Mouse (Mus musculus) neural tube, embryonic 13.5 days (tissue): ENCODE measurements around the gene Park7. TPM values are rescaled to one million over a fixed set of nuclear protein-coding genes. Genes with fewer than 3 reads are reported as not detected.
"Not testable (repeated sequence)": the region's sequence is repeated elsewhere in the genome, so short reads cannot be mapped to it uniquely, and the experiment has no call there.

Source experiments
- ATAC-seq: fragments of 200-750 bp; cut with Nextera tagmentation; 2 replicates; pipeline ENCODE4 v1.8.0; 2017; ENCODE audit warnings: low read depth, mild to moderate bottlenecking, moderate TSS enrichment, moderate library complexity
- H3K27ac ChIP-seq: fragments of 300-500 bp; sonication (generic); replicated peaks from 2 replicates; pipeline ENCODE4 v1.5.1; 2015; ENCODE audit warnings: moderate library complexity, mild to moderate bottlenecking, inconsistent platforms
- H3K27me3 ChIP-seq: fragments of 300-500 bp; sonication (generic); 2 replicates; pipeline ENCODE4 v1.6.1; 2015; ENCODE audit warnings: mild to moderate bottlenecking, inconsistent platforms
- H3K36me3 ChIP-seq: fragments of 300-500 bp; sonication (generic); 2 replicates; pipeline ENCODE4 v1.6.1; 2015; ENCODE audit warnings: mild to moderate bottlenecking, inconsistent platforms
- H3K4me1 ChIP-seq: fragments of 300-500 bp; sonication (generic); replicated peaks from 2 replicates; pipeline ENCODE4 v1.6.1; 2015; ENCODE audit warnings: inconsistent platforms
- H3K4me2 ChIP-seq: fragments of 300-500 bp; sonication (generic); 2 replicates; pipeline ENCODE4 v1.6.1; 2015; ENCODE audit warnings: inconsistent platforms, mild to moderate bottlenecking, moderate library complexity
- H3K4me3 ChIP-seq: fragments of 300-500 bp; sonication (generic); 2 replicates; pipeline ENCODE4 v1.5.1; 2015; ENCODE audit warnings: mild to moderate bottlenecking, inconsistent platforms
- H3K9ac ChIP-seq: fragments of 300-500 bp; sonication (generic); 2 replicates; pipeline ENCODE4 v1.6.1; 2015; ENCODE audit warnings: moderate library complexity, mild to moderate bottlenecking, inconsistent platforms
- H3K9me3 ChIP-seq: fragments of 300-500 bp; sonication (generic); 2 replicates; pipeline ENCODE4 v1.6.1; 2016; ENCODE audit warnings: inconsistent platforms
- WGBS: fragments of 180-500 bp; shearing (Covaris S2); methylation state at CpG from one replicate; pipeline ENCODE4 v1.1.7; 2015; 5-methylcytosine and 5-hydroxymethylcytosine counted together
- polyA plus RNA-seq: library from polyadenylated mRNA; unstranded; fragments of >200 nt; fragmentation: Nextera tagmentation; extraction: Ambion mirVana; gene quantifications from 2 replicates; pipeline ENCODE4 v1.2.1, GENCODE M21; 2015

Gene Park7
- polyA plus RNA-seq, 1 experiment from 2014 or later: 369 TPM

DNA sequence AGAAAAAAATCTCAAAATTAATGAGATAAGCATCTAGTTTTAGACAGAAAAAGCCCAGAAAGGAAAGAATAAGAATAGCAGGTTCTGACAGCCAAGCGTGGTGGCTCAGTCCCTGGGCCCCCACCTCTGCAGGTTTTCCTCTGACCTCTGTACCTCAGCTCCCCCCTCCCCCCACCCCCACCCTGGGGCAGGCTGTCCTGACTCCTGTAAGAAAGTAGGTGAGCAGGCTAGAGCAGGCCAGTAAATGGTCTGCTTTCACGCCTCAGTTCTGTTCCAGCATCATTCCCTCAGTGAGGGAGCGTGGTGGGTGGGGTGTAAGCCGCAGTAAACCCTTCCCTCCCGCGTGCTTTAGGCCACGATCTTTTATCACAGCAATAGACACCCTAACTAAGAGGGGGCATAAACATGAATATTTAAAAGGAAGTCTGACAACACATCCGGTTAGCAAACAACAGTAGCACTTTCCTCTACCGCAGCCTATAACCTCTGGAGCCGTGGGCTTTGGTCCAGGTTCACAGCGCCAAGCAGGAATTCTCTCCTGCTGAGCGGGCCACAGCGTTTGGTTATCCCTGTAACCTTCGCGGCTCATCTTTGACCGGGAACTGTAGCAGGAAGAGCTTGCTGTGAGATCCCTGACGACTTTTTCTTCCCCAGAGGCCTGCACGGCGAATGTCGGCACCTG lies 24.8 kb downstream of the Park7 start:
- Histone ChIP-seq H3K36me3 (no peaks in the 10 kb centered on the region), H3K27ac (0 out of 2 replicates have a peak overlapping the region, but pooled peaks have one; percentile 14), H3K4me3 (no peak overlapping the region), H3K9me3 (no peaks in the 10 kb centered on the region), H3K9ac (no peak overlapping the region), H3K27me3 (no peaks in the 10 kb centered on the region), H3K4me1 (peaks cover 16% of the 10 kb centered on the region), H3K4me2 (peak overlapping the region; percentile 35)
- ATAC-seq: no peak
- WGBS: 42% methylated on average over 20 of the region's 20 CpGs

GRCm38 (mm10) chr4:150888492-150888891 lies 25.7 kb downstream of the Park7 start:
- Histone ChIP-seq H3K27me3 (no peaks in the 10 kb centered on the region), H3K4me2 (no peak overlapping the region), H3K27ac (no peak overlapping the region), H3K36me3 (no peaks in the 10 kb centered on the region), H3K4me1 (peaks cover 16% of the 10 kb centered on the region), H3K9me3 (no peaks in the 10 kb centered on the region), H3K4me3 (no peak overlapping the region), H3K9ac (no peak overlapping the region)
- WGBS: 82% methylated on average over 4 of the region's 4 CpGs
- ATAC-seq: no peak

GRCm38 (mm10) chr4:150887903-150888302 lies 26.3 kb downstream of the Park7 start:
- WGBS: 91% methylated on average over 5 of the region's 5 CpGs
- Histone ChIP-seq H3K27me3 (no peaks in the 10 kb centered on the region), H3K4me3 (no peak overlapping the region), H3K36me3 (no peaks in the 10 kb centered on the region), H3K9me3 (no peaks in the 10 kb centered on the region), H3K4me2 (no peak overlapping the region), H3K4me1 (peaks cover 16% of the 10 kb centered on the region), H3K9ac (no peak overlapping the region), H3K27ac (no peak overlapping the region)
- no peak for ATAC-seq

- WGBS: 85% methylated on average over 5 of the region's 5 CpGs
- no peak for ATAC-seq
- H3K27me3 ChIP-seq: no peaks in the 10 kb centered on the region
- no peak overlapping the region for H3K9ac ChIP-seq
- H3K4me1 ChIP-seq: no peaks in the 10 kb centered on the region
- H3K4me3 ChIP-seq: no peak overlapping the region
- peaks cover 12% of the 10 kb centered on the region; the same call in 1 of the 2 replicates for H3K36me3 ChIP-seq
- no peak overlapping the region for H3K27ac ChIP-seq
- peaks cover 28% of the 10 kb centered on the region for H3K9me3 ChIP-seq
- H3K4me2 ChIP-seq: no peak overlapping the region
Observed at GRCm38 (mm10) chr4:150882632-150883031, 31.6 kb downstream of the Park7 start.

- Histone ChIP-seq H3K27ac (no peak overlapping the region), H3K4me1 (no peaks in the 10 kb centered on the region), H3K4me3 (no peak overlapping the region), H3K36me3 (peaks cover 12% of the 10 kb centered on the region; the same call in 1 of the 2 replicates), H3K4me2 (no peak overlapping the region), H3K9me3 (peaks cover 28% of the 10 kb centered on the region), H3K27me3 (no peaks in the 10 kb centered on the region), H3K9ac (no peak overlapping the region)
- WGBS: 89% methylated on average over 5 of the region's 5 CpGs
- no peak for ATAC-seq
Observed at GRCm38 (mm10) chr4:150880364-150880763, 33.9 kb downstream of the Park7 start.

DNA sequence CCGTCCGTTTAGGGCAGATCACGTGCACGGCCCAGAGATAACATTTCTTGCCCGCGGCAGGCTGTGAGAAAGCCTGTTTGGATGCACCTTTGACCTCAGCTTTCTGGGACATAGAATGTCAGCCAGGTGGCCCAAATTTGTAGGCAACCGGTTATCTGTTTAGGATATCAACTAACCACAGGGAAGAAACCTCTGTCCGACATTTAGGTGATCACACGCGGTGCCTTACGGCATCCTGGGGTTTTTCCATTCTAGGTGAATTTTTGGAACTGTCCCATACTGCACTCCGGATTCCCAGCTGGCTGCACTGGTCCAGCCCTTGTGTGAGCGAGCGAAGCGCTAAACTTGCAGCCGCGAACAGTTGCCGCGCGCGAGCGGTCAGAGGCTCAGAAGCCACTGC lies 34.6 kb downstream of the Park7 start:
- no peak overlapping the region for H3K4me3 ChIP-seq
- WGBS: 96% methylated on average over 22 of the region's 22 CpGs
- H3K27ac ChIP-seq: no peak overlapping the region
- peaks cover 12% of the 10 kb centered on the region; the same call in 1 of the 2 replicates for H3K36me3 ChIP-seq
- no peaks in the 10 kb centered on the region for H3K27me3 ChIP-seq
- H3K9ac ChIP-seq: no peak overlapping the region
- no peak for ATAC-seq
- peaks cover 28% of the 10 kb centered on the region for H3K9me3 ChIP-seq
- no peaks in the 10 kb centered on the region for H3K4me1 ChIP-seq
- no peak overlapping the region for H3K4me2 ChIP-seq

GRCm38 (mm10) chr4:150875393-150875792 lies 38.8 kb downstream of the Park7 start:
- Histone ChIP-seq H3K36me3 (peaks cover 12% of the 10 kb centered on the region; the same call in 1 of the 2 replicates), H3K4me1 (peaks cover 19% of the 10 kb centered on the region), H3K4me3 (no peak overlapping the region), H3K27ac (no peak overlapping the region), H3K9ac (no peak overlapping the region), H3K9me3 (peaks cover 24% of the 10 kb centered on the region), H3K4me2 (no peak overlapping the region), H3K27me3 (no peaks in the 10 kb centered on the region)
- no peak for ATAC-seq
- WGBS: 85% methylated on average over 10 of the region's 10 CpGs

DNA sequence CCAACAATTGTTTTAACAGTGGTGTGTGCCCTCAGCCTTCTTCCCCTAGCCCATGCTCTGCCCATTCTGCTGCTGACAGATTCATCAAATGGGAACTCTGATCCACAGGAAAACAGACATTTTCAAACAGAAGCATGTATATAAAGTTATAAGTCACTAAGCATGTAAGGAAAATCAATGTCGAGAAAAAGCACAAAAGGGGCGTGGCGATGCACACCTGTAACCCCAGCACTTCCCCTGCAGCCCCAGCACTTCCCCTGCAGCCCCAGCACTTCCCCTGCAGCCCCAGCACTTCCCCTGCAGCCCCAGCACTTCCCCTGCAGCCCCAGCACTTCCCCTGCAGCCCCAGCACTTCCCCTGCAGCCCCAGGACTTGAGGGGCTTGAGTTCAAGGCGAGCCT lies 39.8 kb downstream of the Park7 start:
- not testable (repeated sequence) for ATAC-seq, H3K27me3 ChIP-seq, H3K4me3 ChIP-seq, H3K4me2 ChIP-seq, H3K9ac ChIP-seq, H3K27ac ChIP-seq
- Histone ChIP-seq H3K9me3 (peaks cover 14% of the 10 kb centered on the region), H3K36me3 (peaks cover 11% of the 10 kb centered on the region; the same call in 1 of the 2 replicates), H3K4me1 (peaks cover 25% of the 10 kb centered on the region)
- WGBS: 81% methylated on average over 4 of the region's 4 CpGs

GRCm38 (mm10) chr4:150872681-150873080 lies 41.6 kb downstream of the Park7 start:
- Histone ChIP-seq H3K4me2 (no peak overlapping the region), H3K27me3 (no peaks in the 10 kb centered on the region), H3K9me3 (no peaks in the 10 kb centered on the region), H3K9ac (no peak overlapping the region), H3K36me3 (peaks cover 15% of the 10 kb centered on the region), H3K27ac (peak overlapping the region; percentile 77), H3K4me1 (peaks cover 27% of the 10 kb centered on the region), H3K4me3 (no peak overlapping the region)
- no peak for ATAC-seq
- WGBS: 87% methylated on average over 8 of the region's 8 CpGs

DNA sequence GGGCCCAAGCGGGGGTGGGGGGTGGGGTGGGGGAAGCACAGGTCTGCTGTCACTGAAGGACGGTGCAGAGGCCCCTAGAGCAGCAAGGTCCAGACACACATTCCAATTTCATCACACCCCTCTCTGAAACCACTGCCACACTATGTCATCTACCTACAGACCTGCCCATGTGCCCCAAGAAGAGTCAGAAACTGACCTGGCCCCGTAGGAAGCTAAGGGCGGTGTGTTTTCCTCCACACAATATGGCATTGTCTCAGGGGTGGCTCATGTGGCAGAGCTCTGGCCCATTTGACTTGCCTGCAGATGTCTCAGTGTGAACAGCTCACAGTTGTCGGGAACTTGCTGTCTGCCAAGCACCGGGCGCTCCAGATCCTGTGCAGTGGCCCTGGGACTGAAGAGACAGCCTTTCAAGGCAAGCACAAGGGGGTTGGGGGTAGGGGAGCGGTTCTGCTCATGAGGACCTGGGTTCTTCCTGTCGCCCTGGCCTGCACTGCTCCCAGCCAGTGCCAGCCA lies 42.0 kb downstream of the Park7 start:
- H3K9ac ChIP-seq: peak overlapping the region; percentile 45; the same call in 1 of the 2 replicates
- peak; percentile 45 for ATAC-seq
- peak overlapping the region; percentile 77 for H3K27ac ChIP-seq
- peaks cover 27% of the 10 kb centered on the region for H3K4me1 ChIP-seq
- H3K36me3 ChIP-seq: peaks cover 20% of the 10 kb centered on the region
- no peak overlapping the region for H3K4me2 ChIP-seq
- no peaks in the 10 kb centered on the region for H3K9me3 ChIP-seq
- no peaks in the 10 kb centered on the region for H3K27me3 ChIP-seq
- H3K4me3 ChIP-seq: no peak overlapping the region
- 36% methylated on average over 9 of the region's 9 CpGs for WGBS

GRCm38 (mm10) chr4:150871392-150872138 lies 42.7 kb downstream of the Park7 start:
- Histone ChIP-seq H3K4me3 (no peak overlapping the region), H3K27me3 (no peaks in the 10 kb centered on the region), H3K36me3 (peaks cover 26% of the 10 kb centered on the region), H3K4me1 (peaks cover 27% of the 10 kb centered on the region), H3K9ac (peak overlapping the region; percentile 45; the same call in 1 of the 2 replicates), H3K4me2 (no peak overlapping the region), H3K27ac (peak overlapping the region; percentile 77), H3K9me3 (no peaks in the 10 kb centered on the region)
- 29% methylated on average over 10 of the region's 10 CpGs for WGBS
- ATAC-seq: peak; percentile 83

DNA sequence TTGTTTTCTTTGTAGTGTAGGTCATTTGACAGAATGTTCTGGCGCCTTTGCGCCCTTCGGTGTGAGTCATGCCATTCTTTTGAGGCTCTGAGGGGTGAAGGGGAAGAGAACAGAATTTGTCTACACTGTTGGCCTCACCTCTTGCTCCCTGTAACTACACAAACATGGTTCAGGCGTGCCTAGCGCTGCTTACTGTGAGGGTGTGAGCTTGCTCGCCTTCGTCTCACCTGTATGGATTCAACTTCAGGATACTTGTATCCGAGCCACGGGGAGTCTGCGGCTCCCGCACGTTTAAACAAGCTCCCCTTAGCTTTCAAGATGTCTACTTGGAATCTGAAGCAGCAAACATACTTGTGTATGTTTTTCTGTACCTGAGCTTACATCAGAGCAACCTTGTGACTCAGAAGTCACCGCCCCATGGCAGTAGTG lies 43.3 kb downstream of the Park7 start:
- Histone ChIP-seq H3K27ac (peak overlapping the region; percentile 77; the same call in 1 of the 2 replicates), H3K9ac (0 out of 2 replicates have a peak overlapping the region, but pooled peaks have one; percentile 13), H3K4me1 (peaks cover 27% of the 10 kb centered on the region), H3K9me3 (no peaks in the 10 kb centered on the region), H3K27me3 (no peaks in the 10 kb centered on the region), H3K36me3 (peaks cover 32% of the 10 kb centered on the region), H3K4me2 (no peak overlapping the region), H3K4me3 (no peak overlapping the region)
- no peak for ATAC-seq
- 87% methylated on average over 13 of the region's 13 CpGs for WGBS
